Mouse (Mus musculus): ENCODE results near the gene Btrc.

- TF ChIP-seq CTCF (IDR thresholded peaks at IDR 0.05; ENCODE audit: low read depth, low read length) (no peak), TAL1 (conservative IDR thresholded peaks at IDR 0.05; ENCODE audit: low read depth, low read length) (no peak), GATA1 (IDR thresholded peaks at IDR 0.05; ENCODE audit: borderline replicate concordance, low read length) (no peak)
Measured at GRCm38 (mm10) chr19:45388551-45388950, 25.0 kb downstream of the Btrc start.

Data from G1E (cell line).